17 mouse cellular contexts compared by ENCODE assay signal in the genomic region with DNA sequence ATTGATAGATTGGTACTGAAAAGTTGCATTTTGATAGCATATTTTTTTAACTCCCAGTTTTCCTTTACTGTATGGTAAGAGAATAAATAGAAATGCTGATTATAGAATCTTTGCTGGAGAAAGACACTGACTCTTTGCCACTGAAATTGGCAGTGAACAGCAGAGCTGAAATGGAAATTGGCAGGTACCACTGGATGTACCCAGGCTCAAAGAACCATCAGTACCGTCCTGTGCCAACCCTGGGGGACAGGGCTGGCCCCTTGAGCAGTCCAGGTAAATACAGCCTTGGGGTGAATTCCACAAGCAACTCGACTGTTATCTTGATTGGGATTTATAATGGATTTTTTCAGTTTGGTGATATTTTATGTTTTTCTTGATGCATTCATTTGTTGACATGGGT.
"Had no signal": no experiment of that assay in that cellular context is flagged by ENCODE, and none has a peak within 500 bp of the region (broad histone marks: within the 10 kb centered on the region; RNA-seq: fewer than 3 reads in every experiment).

No protein-coding gene starts in this region.

- H3K27ac ChIP-seq: left cerebral cortex, adult 2 months; liver, embryonic 13.5 days; stomach, embryonic 15.5 days had no signal

- H3K9me3 ChIP-seq: liver, embryonic 13.5 days; stomach, embryonic 15.5 days had no signal

- H3K4me1 ChIP-seq: liver, embryonic 13.5 days; stomach, embryonic 15.5 days had no signal

- H3K36me3 ChIP-seq: liver, embryonic 13.5 days; stomach, embryonic 15.5 days had no signal

- H3K4me3 ChIP-seq: left cerebral cortex, adult 2 months; liver, embryonic 13.5 days; stomach, embryonic 15.5 days had no signal

- H3K9ac ChIP-seq: liver, embryonic 13.5 days; stomach, embryonic 15.5 days had no signal

- DNase-seq: kidney, adult 9 months; kidney, postnatal 14 days; kidney, postnatal 4 days; layer of hippocampus, adult 9-11 months; layer of hippocampus, postnatal 36 days; liver, embryonic 13.5 days; lung, adult 2 months; lung, postnatal 14 days; lung, postnatal 4 days; midbrain, embryonic 14.5 days; right cerebral cortex, adult 18-20 months; right cerebral cortex, postnatal 14 days; right cerebral cortex, postnatal 4 days; thymus, postnatal 25 days had no signal

- H3K27me3 ChIP-seq: liver, embryonic 13.5 days; stomach, embryonic 15.5 days had no signal

- H3K4me2 ChIP-seq: liver, embryonic 13.5 days; midbrain, embryonic 11.5 days; stomach, embryonic 15.5 days had no signal
